Mouse (Mus musculus): ENCODE data around the gene Crybg2.

DNA sequence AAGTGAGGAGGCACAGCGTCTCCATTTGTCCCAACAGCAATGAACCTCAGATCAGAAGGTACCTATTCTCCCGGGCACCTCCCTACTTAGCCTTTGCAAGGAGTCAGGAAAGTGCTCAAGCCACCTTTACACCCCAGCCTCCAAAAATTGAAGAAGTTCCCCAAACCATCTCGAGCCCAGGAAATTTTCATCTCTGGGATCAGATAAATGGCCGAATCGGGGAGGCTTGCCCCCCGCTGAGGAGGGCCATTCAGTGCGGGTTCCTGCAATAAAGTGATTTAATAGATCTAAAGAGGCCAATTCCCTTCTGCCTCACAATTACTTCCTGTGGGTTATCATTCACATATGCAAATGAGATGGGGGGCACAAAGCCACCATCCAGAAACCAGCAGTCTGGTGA, 44.4 kb upstream of the Crybg2 start:
- TF ChIP-seq MAX (IDR thresholded peaks at IDR 0.05), result no peak
- no peak for TF ChIP-seq CTCF (IDR thresholded peaks at IDR 0.05; ENCODE audit: control insufficient read depth, insufficient read depth, insufficient read length)
- no peak for TF ChIP-seq FOSL1 (IDR thresholded peaks at IDR 0.05; ENCODE audit: insufficient read depth, low read length, poor library complexity, severe bottlenecking)
- TF ChIP-seq USF1 (IDR thresholded peaks at IDR 0.05; ENCODE audit: low read depth), result no peak
- TF ChIP-seq MYOG (IDR thresholded peaks at IDR 0.05; ENCODE audit: control insufficient read depth, extremely low read depth, insufficient read length), result no peak
- TF ChIP-seq MYOD1 (IDR thresholded peaks at IDR 0.05; ENCODE audit: control insufficient read depth, insufficient read length, low read depth), result no peak
